Mouse (Mus musculus): ENCODE measurements around the gene Tex38. TPM values are rescaled to one million over a fixed set of nuclear protein-coding genes. Genes with fewer than 3 reads are reported as not detected.

The Tex38 gene
- 1 to 10 TPM in 1 of 2 experiments, under 1 TPM in 1; 0.45 to 1.9 TPM for total RNA-seq (2021)
- long read RNA-seq, experiment 1, result 0 reads
- long read RNA-seq, experiment 2, result 0 reads

- no peak for DNase-seq
These were observed at the start of gene Tex38 for GRCm38 (mm10) chr4:115780918-115781317. TSS of gene Tex38 (minus strand) at chr4:115781018.

GRCm38 (mm10) chr4:115830491-115830890, 49.7 kb upstream of the Tex38 start:
- peak in 1 of 2 experiments; percentile 60 for DNase-seq

GRCm38 (mm10) chr4:115828572-115828902, 47.7 kb upstream of the Tex38 start:
- DNase-seq, result no peak

GRCm38 (mm10) chr4:115827888-115828571, 47.2 kb upstream of the Tex38 start, which contains the start of gene Mob3c:
TSS of gene Mob3c (plus strand) at chr4:115828092.
- DNase-seq, result peak; percentile 87 to 92

- DNase-seq, result no peak
These were observed 46.7 kb upstream of the Tex38 start for GRCm38 (mm10) chr4:115827535-115827887.

GRCm38 (mm10) chr4:115827066-115827465, 46.2 kb upstream of the Tex38 start:
- no peak for DNase-seq

- DNase-seq, result no peak
These were observed 44.5 kb upstream of the Tex38 start for GRCm38 (mm10) chr4:115825271-115825670.

GRCm38 (mm10) chr4:115824178-115824577, 43.4 kb upstream of the Tex38 start:
- no peak for DNase-seq

- DNase-seq, result peak; percentile 71 to 74
These were observed 41.1 kb upstream of the Tex38 start for GRCm38 (mm10) chr4:115821928-115822327.

- no peak for DNase-seq
These were observed 40.6 kb upstream of the Tex38 start for GRCm38 (mm10) chr4:115821431-115821830.

GRCm38 (mm10) chr4:115820944-115821343, 40.1 kb upstream of the Tex38 start:
- no peak for DNase-seq

GRCm38 (mm10) chr4:115820199-115820598, 39.4 kb upstream of the Tex38 start:
- DNase-seq, result no peak

- no peak for DNase-seq
These were observed 34.8 kb upstream of the Tex38 start for GRCm38 (mm10) chr4:115815606-115816005.

- DNase-seq, result no peak
These were observed 31.5 kb upstream of the Tex38 start for GRCm38 (mm10) chr4:115812326-115812725.

GRCm38 (mm10) chr4:115799981-115800380, 19.2 kb upstream of the Tex38 start:
- DNase-seq, result peak; percentile 16 to 22

GRCm38 (mm10) chr4:115795360-115795759, 14.5 kb upstream of the Tex38 start:
- no peak for DNase-seq

- no peak for DNase-seq
These were observed 10.0 kb upstream of the Tex38 start for GRCm38 (mm10) chr4:115790864-115791263.

- DNase-seq, result no peak
These were observed 4.8 kb upstream of the Tex38 start for GRCm38 (mm10) chr4:115785511-115786034.

- peak; percentile 75 to 83 for DNase-seq
These were observed 4.1 kb upstream of the Tex38 start, which contains the start of gene Atpaf1 for GRCm38 (mm10) chr4:115784769-115785510. TSS of gene Atpaf1 (plus strand) at chr4:115784812.

- DNase-seq, result peak; percentile 29 to 38
These were observed 1.4 kb upstream of the Tex38 start for GRCm38 (mm10) chr4:115782026-115782805.

GRCm38 (mm10) chr4:115780269-115780668, 549 bp downstream of the Tex38 start:
- DNase-seq, result no peak

GRCm38 (mm10) chr4:115777627-115778026, 3.2 kb downstream of the Tex38 start:
- DNase-seq, result no peak
